Mouse (Mus musculus) forebrain, postnatal 0 days (tissue): ENCODE data around the gene Bbx. TPM values are rescaled to one million over a fixed set of nuclear protein-coding genes. Genes with fewer than 3 reads are reported as not detected.

ENCODE experiments used
- ATAC-seq: fragments of 200-750 bp; cut with Nextera tagmentation; 2 replicates; pipeline ENCODE4 v1.8.0; 2017; ENCODE audit warnings: mild to moderate bottlenecking, moderate library complexity
- DNase-seq: peaks from one replicate; pipeline ENCODE4 v3.0.0-alpha.2; 2015
- H3K27ac ChIP-seq: fragments of 300-500 bp; sonication (generic); 2 replicates; pipeline ENCODE4 v1.5.1; 2014; ENCODE audit warnings: low read depth, mild to moderate bottlenecking, antibody characterized with exemption, low read length, moderate library complexity, mixed read lengths
- H3K27me3 ChIP-seq: fragments of 300-500 bp; sonication (generic); 2 replicates; pipeline ENCODE4 v1.6.1; 2014; ENCODE audit warnings: mild to moderate bottlenecking, low read length, mixed read lengths; ENCODE audit not compliant: insufficient read depth
- H3K36me3 ChIP-seq: fragments of 300-500 bp; sonication (generic); 2 replicates; pipeline ENCODE4 v1.6.1; 2014; ENCODE audit warnings: mild to moderate bottlenecking, moderate library complexity; ENCODE audit not compliant: insufficient read depth
- H3K4me1 ChIP-seq: fragments of 300-500 bp; sonication (generic); 2 replicates; pipeline ENCODE4 v1.6.1; 2014; ENCODE audit warnings: antibody characterized with exemption; ENCODE audit not compliant: insufficient read depth
- H3K4me2 ChIP-seq: fragments of 300-500 bp; sonication (generic); 2 replicates; pipeline ENCODE4 v1.6.1; 2014; ENCODE audit warnings: low read depth, mild to moderate bottlenecking, moderate library complexity
- H3K4me3 ChIP-seq: fragments of 300-500 bp; sonication (generic); 2 replicates; pipeline ENCODE4 v1.5.1; 2014; ENCODE audit warnings: low read depth, low read length, mixed read lengths
- H3K9ac ChIP-seq: fragments of 300-500 bp; sonication (generic); 2 replicates; pipeline ENCODE4 v1.6.1; 2014; ENCODE audit warnings: mild to moderate bottlenecking
- H3K9me3 ChIP-seq: fragments of 300-500 bp; sonication (generic); 2 replicates; pipeline ENCODE4 v1.6.1; 2016; ENCODE audit warnings: low read length
- CTCF ChIP-seq: sonication (generic); IDR thresholded peaks from 2 replicates; pipeline ENCODE4 v1.5.1; 2016; ENCODE audit warnings: antibody characterized with exemption, control low read depth, low read depth
- WGBS: fragments of 180-500 bp; shearing (Covaris S2); extraction: QIAGEN DNeasy Blood & Tissue Kit; methylation state at CpG from one replicate; pipeline ENCODE4 v1.1.7; 2014; 5-methylcytosine and 5-hydroxymethylcytosine counted together
- polyA plus RNA-seq: library from polyadenylated mRNA; unstranded; fragments of >200 nt; fragmentation: Nextera tagmentation; extraction: Ambion mirVana; gene quantifications from 2 replicates; pipeline ENCODE4 v1.2.1, GENCODE M21; 2015
- total RNA-seq: library from RNA; depleted of rRNA; stranded (reverse); fragments of >200 nt; gene quantifications from 2 replicates; pipeline ENCODE4 v1.2.3, GENCODE M21; 2014

The Bbx gene
- total and polyA plus RNA-seq, 2 experiments from 2014 or later, result 11.9 to 13.2 TPM

DNA sequence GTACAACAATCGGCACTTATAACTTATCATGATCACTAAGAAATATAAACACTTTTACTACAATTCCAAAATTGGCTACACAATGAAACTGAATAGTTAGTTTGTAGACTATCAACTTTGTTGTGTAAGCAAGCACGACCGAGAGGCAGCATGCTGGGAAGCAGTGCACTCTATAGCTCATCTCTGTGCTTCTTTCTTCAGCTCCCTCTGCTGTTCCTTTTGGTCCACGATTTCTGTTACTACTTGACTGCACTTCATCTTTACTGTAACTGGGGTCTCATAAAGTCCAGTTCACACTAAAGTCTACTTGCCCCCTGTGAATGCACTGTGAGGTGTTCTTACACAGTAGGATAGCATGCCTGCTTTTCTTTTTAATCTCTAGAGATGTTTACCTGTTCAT lies 189.7 kb downstream of the Bbx start:
- Histone ChIP-seq H3K9ac (no peak overlapping the region), H3K36me3 (no peaks in the 10 kb centered on the region), H3K4me1 (no peaks in the 10 kb centered on the region), H3K27me3 (no peaks in the 10 kb centered on the region), H3K27ac (no peak overlapping the region), H3K9me3 (no peaks in the 10 kb centered on the region), H3K4me2 (no peak overlapping the region), H3K4me3 (no peak overlapping the region)
- ATAC-seq (peak; percentile 60; the same call in 1 of the 2 replicates), DNase-seq (peak; percentile 51)
- WGBS, result 64% methylated on average over 4 of the region's 4 CpGs
- TF ChIP-seq CTCF, result peak; percentile 62

DNA sequence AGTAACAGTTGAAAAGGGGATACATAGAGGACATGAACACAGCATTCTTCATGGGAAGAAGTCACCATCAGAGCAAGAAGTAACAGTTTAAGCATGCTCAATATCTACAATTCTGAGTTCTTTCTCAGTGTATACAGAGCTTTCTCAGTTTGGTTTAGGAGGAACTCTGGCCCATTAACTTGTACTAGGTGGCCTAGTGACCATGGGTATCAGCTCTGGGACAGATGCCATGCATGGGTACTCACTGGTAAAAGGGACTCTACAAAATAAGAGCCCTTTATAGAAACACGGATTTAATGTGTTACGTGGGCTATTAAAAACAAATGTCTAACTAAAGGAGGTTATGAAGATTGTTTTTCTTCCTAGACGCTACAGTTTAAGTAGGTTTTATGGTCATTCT lies 190.6 kb downstream of the Bbx start:
- Histone ChIP-seq H3K27me3 (no peaks in the 10 kb centered on the region), H3K4me2 (no peak overlapping the region), H3K27ac (no peak overlapping the region), H3K4me1 (no peaks in the 10 kb centered on the region), H3K9me3 (no peaks in the 10 kb centered on the region), H3K4me3 (no peak overlapping the region), H3K9ac (no peak overlapping the region), H3K36me3 (no peaks in the 10 kb centered on the region)
- no peak for DNase-seq
- no peak for TF ChIP-seq CTCF
- ATAC-seq, result no peak
- WGBS, result 95% methylated on average over 3 of the region's 3 CpGs

DNA sequence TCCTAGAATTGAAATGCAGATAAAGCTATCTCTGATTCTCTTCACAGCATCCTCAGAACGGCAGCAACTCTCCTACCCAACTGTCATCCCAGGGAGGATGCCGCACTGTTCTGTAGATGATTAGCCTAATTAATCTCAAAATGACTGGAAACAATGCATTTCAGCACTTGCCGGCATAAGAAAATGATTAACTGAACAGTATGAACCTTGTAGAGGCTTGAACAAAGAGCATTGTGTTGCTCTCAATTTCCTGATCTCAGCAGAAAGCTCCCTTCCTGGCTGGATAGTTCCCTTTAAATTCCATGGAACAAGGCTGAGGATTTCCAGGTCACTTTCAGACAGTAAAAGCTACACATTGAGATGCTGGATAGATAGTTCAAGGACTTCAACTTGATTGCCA lies 197.0 kb downstream of the Bbx start:
- H3K4me3 ChIP-seq, result no peak overlapping the region
- peak; percentile 47; the same call in 1 of the 2 replicates for ATAC-seq
- H3K9ac ChIP-seq, result no peak overlapping the region
- TF ChIP-seq CTCF, result no peak
- no peaks in the 10 kb centered on the region for H3K9me3 ChIP-seq
- H3K36me3 ChIP-seq, result no peaks in the 10 kb centered on the region
- no peak for DNase-seq
- no peaks in the 10 kb centered on the region for H3K4me1 ChIP-seq
- no peak overlapping the region for H3K4me2 ChIP-seq
- H3K27ac ChIP-seq, result no peak overlapping the region
- H3K27me3 ChIP-seq, result no peaks in the 10 kb centered on the region
- 37% methylated on average over 3 of the region's 3 CpGs for WGBS

DNA sequence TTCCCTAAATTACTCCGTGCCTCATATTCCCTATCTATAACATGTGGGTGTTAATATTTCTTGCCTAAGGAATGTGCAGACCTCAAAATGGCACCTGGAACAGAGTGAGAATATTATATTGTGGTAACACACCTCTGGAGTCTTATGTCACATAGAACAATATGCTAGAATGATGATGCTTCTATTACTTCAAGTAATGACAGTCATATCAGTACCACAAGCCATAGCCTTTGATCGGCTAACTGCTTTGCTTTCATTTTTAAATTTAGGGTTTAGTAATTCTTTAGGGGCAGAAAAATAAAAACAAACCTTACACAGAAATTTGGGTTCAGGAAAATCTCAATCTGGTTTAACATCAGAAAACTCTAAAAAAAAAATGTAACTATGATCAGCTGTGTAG lies 201.6 kb downstream of the Bbx start:
- no peak overlapping the region for H3K27ac ChIP-seq
- no peak overlapping the region for H3K4me2 ChIP-seq
- no peaks in the 10 kb centered on the region for H3K27me3 ChIP-seq
- TF ChIP-seq CTCF, result no peak
- no peak for ATAC-seq
- H3K4me3 ChIP-seq, result no peak overlapping the region
- no peaks in the 10 kb centered on the region for H3K9me3 ChIP-seq
- no peak overlapping the region for H3K9ac ChIP-seq
- 97% methylated on average over 2 of the region's 2 CpGs for WGBS
- H3K36me3 ChIP-seq, result no peaks in the 10 kb centered on the region
- no peak for DNase-seq
- no peaks in the 10 kb centered on the region for H3K4me1 ChIP-seq

DNA sequence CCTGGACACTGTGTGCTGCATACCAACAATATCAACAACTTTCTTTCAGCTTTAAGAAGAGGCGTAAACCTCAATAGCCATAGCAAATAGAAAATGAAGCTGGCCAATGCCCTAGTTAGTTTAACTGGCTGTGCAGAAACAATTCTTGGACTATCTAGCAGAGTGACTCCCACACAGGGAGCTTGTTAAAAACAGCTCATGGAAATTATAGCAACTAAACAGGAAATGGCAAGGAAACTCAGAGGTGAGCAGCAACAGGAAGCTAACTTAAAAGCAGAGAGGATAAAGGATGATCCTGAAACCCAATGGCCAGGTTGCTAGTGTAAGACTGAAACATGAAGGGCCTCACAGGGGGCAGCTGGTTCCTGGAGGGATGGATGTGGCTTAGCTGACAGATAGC lies 203.4 kb downstream of the Bbx start:
- no peak overlapping the region for H3K27ac ChIP-seq

DNA sequence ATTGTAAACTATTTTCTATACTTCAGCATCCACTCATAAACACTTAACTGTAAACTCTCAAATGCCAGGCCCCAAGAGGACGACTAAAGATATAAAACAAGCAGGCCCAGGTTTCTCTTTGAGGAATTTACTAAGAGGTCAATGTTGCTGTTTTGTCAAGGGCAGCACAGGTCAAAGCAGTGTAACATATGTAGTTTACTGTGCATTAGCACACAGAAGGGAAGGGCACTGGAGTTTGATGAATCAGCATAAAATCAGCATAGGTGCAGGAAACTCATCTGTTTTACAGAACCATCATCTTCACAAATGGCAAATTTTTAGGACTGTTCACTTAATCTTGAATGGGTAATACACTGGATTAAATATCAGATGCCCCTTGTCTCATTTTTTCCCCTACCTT lies 205.9 kb downstream of the Bbx start:
- H3K27ac ChIP-seq, result no peak overlapping the region
- no peak overlapping the region for H3K4me3 ChIP-seq
- TF ChIP-seq CTCF, result no peak
- ATAC-seq, result no peak
- no peaks in the 10 kb centered on the region for H3K4me1 ChIP-seq
- no peaks in the 10 kb centered on the region for H3K9me3 ChIP-seq
- H3K36me3 ChIP-seq, result no peaks in the 10 kb centered on the region
- H3K4me2 ChIP-seq, result no peak overlapping the region
- no peak overlapping the region for H3K9ac ChIP-seq
- H3K27me3 ChIP-seq, result no peaks in the 10 kb centered on the region
- no peak for DNase-seq
- 77% methylated on average over 1 of the region's 1 CpGs for WGBS

More for the DNA sequence above, 203.4 kb downstream of the Bbx start:
- H3K4me1 ChIP-seq, result no peaks in the 10 kb centered on the region
- H3K9ac ChIP-seq, result no peak overlapping the region
- no peak overlapping the region for H3K4me3 ChIP-seq
- ATAC-seq, result no peak
- WGBS, result 97% methylated on average over 1 of the region's 1 CpGs
- no peak overlapping the region for H3K4me2 ChIP-seq
- H3K36me3 ChIP-seq, result no peaks in the 10 kb centered on the region
- H3K9me3 ChIP-seq, result no peaks in the 10 kb centered on the region
- no peaks in the 10 kb centered on the region for H3K27me3 ChIP-seq
- no peak for DNase-seq
- TF ChIP-seq CTCF, result no peak

DNA sequence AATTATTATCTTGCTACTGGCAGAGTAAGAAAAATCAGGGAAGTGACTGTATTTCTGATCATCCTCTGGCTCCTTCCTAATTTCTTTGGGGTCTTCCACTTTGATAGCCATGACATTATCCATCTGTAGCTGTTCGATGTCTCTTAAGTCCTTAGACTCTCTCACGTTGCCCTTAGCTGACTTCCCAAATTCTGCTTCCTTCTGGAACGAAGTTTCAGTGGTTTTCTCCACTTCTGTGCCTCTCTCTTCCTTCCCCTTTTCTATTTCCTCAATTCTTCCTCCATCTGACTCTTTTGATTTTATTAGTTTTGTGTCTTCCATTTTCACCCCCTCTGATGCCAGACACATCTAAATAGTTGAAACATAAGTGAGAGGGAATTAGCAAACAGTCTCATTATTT lies 207.2 kb downstream of the Bbx start:
- no peak overlapping the region for H3K27ac ChIP-seq
- no peaks in the 10 kb centered on the region for H3K9me3 ChIP-seq
- no peak overlapping the region for H3K4me2 ChIP-seq
- H3K9ac ChIP-seq, result no peak overlapping the region
- H3K4me1 ChIP-seq, result no peaks in the 10 kb centered on the region
- WGBS, result 95% methylated on average over 3 of the region's 3 CpGs
- no peaks in the 10 kb centered on the region for H3K36me3 ChIP-seq
- no peak for TF ChIP-seq CTCF
- H3K4me3 ChIP-seq, result no peak overlapping the region
- no peak for DNase-seq
- no peak for ATAC-seq
- no peaks in the 10 kb centered on the region for H3K27me3 ChIP-seq
